Comparison of ENCODE assay signal across 18 mouse cellular contexts in genomic region chr5:3974896-3975295, GRCm38 (mm10).
"Had no signal": no experiment of that assay in that cellular context is flagged by ENCODE, and none has a peak within 500 bp of the region (broad histone marks: within the 10 kb centered on the region; RNA-seq: fewer than 3 reads in every experiment).

No protein-coding gene starts in this region.

- H3K27ac ChIP-seq: heart, embryonic 10.5 days; hindbrain, embryonic 10.5 days; hindbrain, embryonic 12.5 days; hindbrain, embryonic 14.5 days; intestine, embryonic 15.5 days; layer of hippocampus, adult 2 months; left cerebral cortex, adult 2 months; limb, embryonic 10.5 days; limb, embryonic 12.5 days; liver, embryonic 13.5 days; liver, embryonic 15.5 days had no signal

- DNase-seq: gastrocnemius, postnatal 14 days; heart, adult 18-20 months; heart, postnatal 10 days; heart, postnatal 4 days; liver; liver, embryonic 13.5 days; liver, postnatal 0 days had no signal

- H3K4me3 ChIP-seq: heart, embryonic 10.5 days; heart, embryonic 12.5 days; hindbrain, embryonic 10.5 days; hindbrain, embryonic 12.5 days; intestine, embryonic 15.5 days; layer of hippocampus, adult 2 months; left cerebral cortex, adult 2 months; limb, embryonic 10.5 days; limb, embryonic 12.5 days; liver, embryonic 13.5 days; liver, embryonic 15.5 days had no signal
